Mouse (Mus musculus) spleen, postnatal 10 days (tissue): ENCODE measurements around the gene Papss2.

ENCODE experiments used
- DNase-seq, 2 experiments: peaks; one replicate each; pipeline ENCODE4 v3.0.0; 2021 to 2022; ENCODE audit warnings: low spot score in 2 of 2

The Papss2 gene

DNA sequence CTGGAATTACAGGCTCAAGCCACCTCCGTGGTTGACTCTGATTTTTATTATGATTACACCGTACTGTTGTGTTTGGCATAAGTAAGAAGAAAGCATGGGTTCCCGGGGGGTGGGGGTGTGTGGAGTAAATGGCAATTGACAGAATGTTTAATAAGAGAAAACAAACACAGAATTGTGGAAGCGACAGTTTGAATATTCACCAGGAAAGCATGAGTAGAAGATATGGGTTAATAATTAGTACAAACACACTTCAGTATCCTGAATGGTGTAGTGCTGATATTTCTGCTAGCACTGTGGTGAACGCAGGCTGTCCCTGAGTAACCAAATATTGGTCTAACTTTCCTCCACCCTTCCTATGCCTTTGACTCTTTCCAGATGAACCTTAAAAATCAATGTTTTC is 3.8 kb downstream of the Papss2 start:
- DNase-seq = no peak

- DNase-seq = no peak
These were observed 5.6 kb downstream of the Papss2 start for GRCm38 (mm10) chr19:32601033-32601770.

DNA sequence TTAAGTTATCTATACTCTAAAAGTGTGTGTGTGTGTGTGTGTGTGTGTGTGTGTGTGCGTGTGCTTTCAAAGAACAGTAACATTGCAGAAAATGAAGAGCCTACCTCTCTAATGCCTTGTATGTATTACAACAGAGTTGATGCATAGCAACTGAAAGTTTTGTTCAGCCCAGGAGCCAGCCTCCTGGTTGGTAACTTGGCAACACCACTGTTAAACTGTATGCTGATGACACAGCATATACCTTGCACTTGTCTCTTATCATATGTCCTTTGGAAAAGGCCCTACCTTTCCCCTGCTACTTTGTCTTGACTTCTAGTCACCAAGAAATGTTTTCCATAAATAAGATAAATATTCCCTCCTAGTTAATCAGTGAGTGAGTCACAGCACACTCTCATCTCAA is 7.9 kb downstream of the Papss2 start:
- no peak for DNase-seq

DNA sequence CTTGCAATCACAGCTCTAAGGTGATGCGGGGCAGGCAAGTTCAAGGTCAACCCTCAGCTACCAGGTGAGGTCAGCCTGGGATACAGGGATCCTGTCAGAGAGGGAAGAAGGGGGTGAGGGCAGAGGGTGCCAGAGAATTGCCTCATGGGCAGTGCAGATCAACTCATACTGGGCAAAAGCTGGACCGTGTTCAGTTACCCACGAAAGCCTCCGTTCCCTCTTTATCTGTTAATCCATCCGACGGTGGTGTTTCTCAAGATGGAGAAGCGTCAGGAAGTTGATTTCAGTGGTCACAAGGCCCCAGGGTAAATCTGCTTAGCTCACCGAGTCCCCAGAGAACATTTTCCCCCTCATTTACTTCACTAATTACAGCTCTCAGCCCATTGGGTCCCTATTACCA is 8.5 kb downstream of the Papss2 start:
- no peak for DNase-seq

DNA sequence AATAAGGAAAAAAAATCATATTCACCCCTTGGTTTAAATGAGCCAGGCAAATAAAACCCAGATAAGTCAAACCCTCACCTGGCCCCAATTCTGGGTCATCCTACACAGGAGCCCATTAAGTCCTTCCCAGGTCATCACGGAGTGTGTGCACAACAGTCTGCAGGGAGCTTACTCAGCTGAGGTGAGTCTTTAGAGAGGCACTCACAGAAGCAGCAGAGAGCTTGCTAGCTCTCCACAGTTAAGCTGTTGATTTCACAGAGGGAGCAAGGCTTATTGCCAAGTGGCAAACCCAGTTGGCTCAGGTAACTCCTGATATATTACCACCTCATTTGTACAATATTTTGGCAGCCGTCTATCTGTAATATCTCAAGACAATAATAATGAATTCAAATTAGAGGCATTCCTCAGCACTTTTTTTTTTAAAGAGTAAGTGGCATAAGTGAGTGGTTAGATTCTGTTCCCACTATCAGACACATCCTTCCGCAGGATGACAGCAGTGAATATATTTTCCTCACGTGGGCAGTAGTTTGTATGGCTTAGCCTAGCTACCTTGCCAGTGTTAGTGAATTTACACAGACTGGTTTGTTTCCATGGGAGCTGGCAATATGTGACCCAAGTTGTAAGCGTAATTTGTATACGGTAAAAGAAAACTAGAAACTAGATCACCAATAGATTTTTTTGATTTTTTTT is 9.1 kb downstream of the Papss2 start:
- no peak for DNase-seq

GRCm38 (mm10) chr19:32606227-32606827 is 10.7 kb downstream of the Papss2 start:
- no peak for DNase-seq

DNA sequence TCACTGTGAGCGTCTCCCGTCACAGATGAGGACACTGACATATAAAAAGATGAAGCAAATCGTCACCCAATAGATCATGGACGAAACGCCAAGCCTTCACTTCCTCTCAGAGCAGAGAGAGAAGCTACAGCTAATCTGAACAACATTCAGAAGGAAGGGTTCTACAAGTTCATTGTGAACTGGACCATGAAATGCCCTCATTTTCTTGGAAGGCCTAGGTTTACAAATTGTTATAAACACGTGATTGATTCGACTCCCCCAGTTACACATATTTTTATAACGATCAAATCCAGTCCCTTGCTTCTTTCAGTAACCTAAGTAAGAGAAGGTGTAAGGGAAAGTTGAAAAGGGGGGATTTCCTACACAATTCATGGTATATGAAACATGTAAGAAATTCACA is 11.4 kb downstream of the Papss2 start:
- no peak for DNase-seq

- no peak for DNase-seq
These were observed 15.9 kb downstream of the Papss2 start for GRCm38 (mm10) chr19:32611386-32612092.

GRCm38 (mm10) chr19:32614046-32614771 is 18.6 kb downstream of the Papss2 start:
- no peak for DNase-seq

GRCm38 (mm10) chr19:32614772-32615099 is 19.1 kb downstream of the Papss2 start:
- DNase-seq = no peak

GRCm38 (mm10) chr19:32616646-32617045 is 21.1 kb downstream of the Papss2 start:
- DNase-seq = no peak

DNA sequence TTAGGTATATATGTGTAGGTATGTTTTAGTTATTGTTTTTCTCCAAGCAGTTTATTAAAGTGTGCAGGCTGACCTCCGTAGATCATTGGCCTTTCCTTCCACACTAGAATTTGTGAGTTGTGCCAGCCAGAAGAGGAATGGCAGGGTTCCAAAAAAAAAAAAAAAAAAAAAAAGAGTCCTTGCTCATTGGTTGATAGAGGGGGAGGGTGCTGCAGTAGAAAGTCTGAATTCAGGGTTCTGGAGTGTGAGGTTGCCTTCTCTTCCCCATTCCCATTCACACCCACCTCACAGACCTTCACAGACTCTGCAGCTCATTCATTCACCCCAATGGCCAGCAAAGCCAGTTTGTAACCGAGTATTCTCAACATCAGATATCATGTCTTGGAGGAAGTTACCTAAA is 24.1 kb downstream of the Papss2 start:
- no peak for DNase-seq

DNA sequence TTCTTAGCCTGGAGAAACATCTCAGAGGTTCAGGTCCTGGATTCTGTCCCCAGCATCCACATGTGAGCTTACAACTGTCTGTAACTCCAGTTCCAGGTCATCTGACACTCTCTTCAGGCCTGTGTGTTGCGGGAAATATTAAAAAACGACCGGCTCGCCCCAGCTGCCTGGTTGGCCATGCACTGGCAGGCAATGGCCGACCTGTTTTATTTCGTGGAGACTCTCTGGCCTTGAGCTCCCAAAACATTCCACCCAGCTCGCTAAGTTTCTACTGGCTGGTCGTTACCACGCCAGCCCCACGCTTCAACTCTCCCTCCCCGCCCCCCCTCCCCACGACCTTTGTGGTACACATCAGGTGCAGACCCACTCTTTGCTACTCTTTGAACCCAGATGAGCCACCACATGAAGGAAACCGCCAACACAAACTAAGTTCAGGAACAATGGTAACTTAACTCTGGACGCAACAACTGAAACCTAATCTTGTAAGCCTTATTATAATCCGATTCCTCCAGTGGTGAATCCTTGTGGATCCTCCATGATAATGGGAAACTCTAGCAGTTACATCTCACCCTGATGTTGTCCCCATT is 25.4 kb downstream of the Papss2 start:
- no peak for DNase-seq

- DNase-seq = no peak
These were observed 26.6 kb downstream of the Papss2 start for GRCm38 (mm10) chr19:32622142-32622541.

DNA sequence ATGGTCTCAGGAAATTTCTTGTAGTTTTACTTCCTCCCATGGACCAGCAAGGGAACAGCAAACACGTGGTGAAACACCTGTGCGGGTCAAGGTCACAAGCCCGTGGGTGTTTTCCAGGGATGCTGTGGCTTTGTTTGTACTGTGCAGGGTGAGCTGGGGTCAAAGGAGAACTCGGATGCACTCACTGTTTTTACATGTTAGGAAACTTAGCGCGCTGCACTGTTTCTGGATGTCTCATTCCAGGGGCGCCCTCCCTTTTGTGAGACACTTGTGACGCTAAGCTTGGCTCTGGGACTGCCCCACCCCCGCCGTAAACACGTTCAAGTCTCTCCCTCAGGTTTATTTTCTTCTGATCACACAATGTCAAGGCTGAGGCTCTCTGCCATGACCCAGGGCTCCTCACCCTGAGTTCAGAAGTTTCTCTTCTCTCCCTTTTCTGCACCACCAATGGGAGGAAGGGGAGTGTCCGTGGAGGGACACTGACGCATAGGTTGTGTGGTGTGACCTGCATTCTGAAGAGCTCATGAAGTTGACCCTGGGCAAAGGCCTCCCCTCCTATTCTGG is 31.3 kb downstream of the Papss2 start:
- DNase-seq = no peak

GRCm38 (mm10) chr19:32627631-32628030 is 32.0 kb downstream of the Papss2 start:
- DNase-seq = no peak

GRCm38 (mm10) chr19:32628572-32629132 is 33.1 kb downstream of the Papss2 start:
- DNase-seq = no peak

GRCm38 (mm10) chr19:32634916-32635315 is 39.3 kb downstream of the Papss2 start:
- no peak for DNase-seq

DNA sequence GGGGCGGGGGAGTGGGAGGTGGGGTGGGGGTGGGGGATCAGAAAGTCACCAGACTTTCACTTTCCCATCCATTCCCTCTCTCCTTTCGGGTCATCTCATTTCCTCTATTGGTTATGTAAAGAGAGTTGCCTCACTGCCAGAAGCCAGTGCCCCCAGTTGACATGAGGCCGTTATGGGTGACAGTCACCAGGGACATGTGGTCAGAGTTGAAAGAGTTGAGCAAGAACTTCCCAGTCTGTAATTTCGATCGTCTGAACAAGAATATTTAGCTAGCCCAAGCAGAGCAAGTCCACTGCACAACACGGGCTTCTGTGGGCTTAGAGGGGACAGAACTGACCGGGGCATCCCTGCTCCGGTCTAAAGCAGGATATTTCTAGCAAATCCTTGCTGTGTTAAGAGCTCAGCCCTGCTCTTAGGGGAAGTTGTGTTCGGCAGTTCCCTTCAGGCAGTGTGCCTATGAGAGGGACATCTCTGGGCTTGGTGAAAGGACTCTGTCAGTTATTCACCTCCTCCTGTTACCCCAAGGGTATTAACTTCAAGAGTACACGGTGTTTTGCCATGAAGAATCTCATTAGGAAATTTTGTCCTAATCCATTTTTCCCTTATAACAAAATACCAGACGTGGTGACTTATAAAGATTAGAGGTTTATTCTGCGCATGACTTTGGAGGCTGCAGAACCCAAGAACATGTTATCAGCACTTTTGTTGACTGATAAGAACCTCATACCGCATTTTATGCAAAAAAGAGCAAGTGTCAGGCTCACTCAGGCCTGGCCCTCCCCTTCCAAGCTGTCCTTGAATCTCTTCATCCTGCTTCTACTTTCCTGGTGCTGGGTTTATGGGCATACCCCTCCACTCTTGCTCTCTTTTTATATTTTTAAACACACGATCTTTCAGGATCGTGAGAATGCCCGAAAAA is 42.0 kb downstream of the Papss2 start:
- DNase-seq = peak; percentile 7 to 34
